Mouse (Mus musculus) intestine, embryonic 16.5 days (tissue): ENCODE results near the gene Rnf43. TPM values are rescaled to one million over a fixed set of nuclear protein-coding genes. Genes with fewer than 3 reads are reported as not detected.
A peak's percentile ranks its signal among the peaks of the same experiment; 100 is the strongest.

Experiments
- ATAC-seq: fragments of 200-750 bp; cut with Nextera tagmentation; 2 replicates; pipeline ENCODE4 v1.8.0; 2017; ENCODE audit warnings: moderate TSS enrichment, moderate library complexity
- H3K27ac ChIP-seq: fragments of 300-500 bp; sonication (generic); 2 replicates; pipeline ENCODE4 v1.5.1; 2014; ENCODE audit warnings: mild to moderate bottlenecking, low read length
- H3K27me3 ChIP-seq: fragments of 300-500 bp; sonication (generic); replicated peaks from 2 replicates; pipeline ENCODE4 v1.6.1; 2014; ENCODE audit warnings: low read length, control low read depth, mixed read lengths; ENCODE audit not compliant: control insufficient read depth, insufficient read depth
- H3K36me3 ChIP-seq: fragments of 300-500 bp; sonication (generic); 2 replicates; pipeline ENCODE4 v1.6.1; 2014; ENCODE audit warnings: low read length, control low read depth; ENCODE audit not compliant: control insufficient read depth, insufficient read depth
- H3K4me1 ChIP-seq: fragments of 300-500 bp; sonication (generic); 2 replicates; pipeline ENCODE4 v1.6.1; 2014; ENCODE audit warnings: low read length, control low read depth, mixed read lengths; ENCODE audit not compliant: control insufficient read depth, insufficient read depth
- H3K4me2 ChIP-seq: fragments of 300-500 bp; sonication (generic); 2 replicates; pipeline ENCODE4 v1.6.1; 2014; ENCODE audit warnings: low read depth, low read length, control low read depth
- H3K4me3 ChIP-seq: fragments of 300-500 bp; sonication (generic); 2 replicates; pipeline ENCODE4 v1.5.1; 2014; ENCODE audit warnings: mild to moderate bottlenecking, low read length
- H3K9ac ChIP-seq: fragments of 300-500 bp; sonication (generic); 2 replicates; pipeline ENCODE4 v1.6.1; 2014; ENCODE audit warnings: low read depth, low read length
- H3K9me3 ChIP-seq: fragments of 300-500 bp; sonication (generic); 2 replicates; pipeline ENCODE4 v1.6.1; 2016; ENCODE audit warnings: low read length, control low read depth; ENCODE audit not compliant: control insufficient read depth
- WGBS: fragments of 180-500 bp; shearing (Covaris S2); extraction: QIAGEN DNeasy Blood & Tissue Kit; methylation state at CpG from one replicate; pipeline ENCODE4 v1.1.7; 2014; 5-methylcytosine and 5-hydroxymethylcytosine counted together
- polyA plus RNA-seq: library from polyadenylated mRNA; unstranded; fragments of >200 nt; fragmentation: Nextera tagmentation; extraction: Ambion mirVana; gene quantifications from 2 replicates; pipeline ENCODE4 v1.2.1, GENCODE M21; 2015

Gene Rnf43
- polyA plus RNA-seq, 1 experiment from 2014 or later, result 11.2 TPM

- Histone ChIP-seq H3K27me3 (no peaks in the 10 kb centered on the region), H3K9me3 (no peaks in the 10 kb centered on the region), H3K4me2 (no peak overlapping the region), H3K36me3 (no peaks in the 10 kb centered on the region), H3K4me3 (no peak overlapping the region), H3K27ac (peak overlapping the region; percentile 5; the same call in 1 of the 2 replicates), H3K4me1 (0 out of 2 replicates have a peak, but pooled peaks cover 2% of the 10 kb centered on the region), H3K9ac (no peak overlapping the region)
- ATAC-seq, result no peak
- WGBS, result 59% methylated on average over 4 of the region's 4 CpGs
Observed at GRCm38 (mm10) chr11:87751491-87751966, 89.0 kb downstream of the Rnf43 start.

GRCm38 (mm10) chr11:87752307-87752706 is 89.8 kb downstream of the Rnf43 start:
- H3K27ac ChIP-seq, result no peak overlapping the region
- H3K9me3 ChIP-seq, result no peaks in the 10 kb centered on the region
- no peak overlapping the region for H3K4me3 ChIP-seq
- no peaks in the 10 kb centered on the region for H3K27me3 ChIP-seq
- H3K4me1 ChIP-seq, result 0 out of 2 replicates have a peak, but pooled peaks cover 2% of the 10 kb centered on the region
- H3K9ac ChIP-seq, result no peak overlapping the region
- H3K4me2 ChIP-seq, result no peak overlapping the region
- no peaks in the 10 kb centered on the region for H3K36me3 ChIP-seq
- whole genome bisulfite sequencing, result 81% methylated on average over 1 of the region's 1 CpGs
- ATAC-seq, result no peak

DNA sequence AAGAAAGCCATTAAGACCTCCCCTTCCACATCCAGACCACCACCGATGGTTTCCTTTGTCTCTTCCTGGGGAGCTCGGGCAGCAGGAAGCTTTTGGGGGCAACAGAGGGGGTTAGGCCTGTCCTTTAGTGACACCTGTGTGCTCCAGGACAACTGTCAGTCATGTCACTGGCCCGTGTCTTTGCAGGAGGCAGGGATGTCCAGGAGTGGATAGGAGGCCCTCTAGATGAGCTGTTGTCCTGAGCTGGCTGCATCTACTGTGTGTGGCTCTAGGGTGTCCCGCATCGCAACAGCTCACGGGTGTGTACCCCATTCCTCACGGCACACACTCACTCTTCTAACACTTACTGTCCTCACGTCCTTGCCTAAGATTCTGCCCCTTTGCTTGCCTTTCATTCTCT is 90.7 kb downstream of the Rnf43 start:
- no peaks in the 10 kb centered on the region for H3K27me3 ChIP-seq
- no peak for ATAC-seq
- H3K9ac ChIP-seq, result peak overlapping the region; percentile 5; the same call in 1 of the 2 replicates
- no peaks in the 10 kb centered on the region for H3K36me3 ChIP-seq
- H3K4me1 ChIP-seq, result 0 out of 2 replicates have a peak, but pooled peaks cover 2% of the 10 kb centered on the region
- no peaks in the 10 kb centered on the region for H3K9me3 ChIP-seq
- H3K4me2 ChIP-seq, result no peak overlapping the region
- H3K27ac ChIP-seq, result no peak overlapping the region
- H3K4me3 ChIP-seq, result no peak overlapping the region
- WGBS, result 85% methylated on average over 8 of the region's 8 CpGs

GRCm38 (mm10) chr11:87753891-87754501 is 91.5 kb downstream of the Rnf43 start:
- no peak overlapping the region for H3K4me2 ChIP-seq
- H3K27ac ChIP-seq, result no peak overlapping the region
- 85% methylated on average over 5 of the region's 5 CpGs for WGBS
- no peak overlapping the region for H3K4me3 ChIP-seq
- H3K9ac ChIP-seq, result 0 out of 2 replicates have a peak overlapping the region, but pooled peaks have one; percentile 5
- no peaks in the 10 kb centered on the region for H3K36me3 ChIP-seq
- no peaks in the 10 kb centered on the region for H3K9me3 ChIP-seq
- no peak for ATAC-seq
- H3K4me1 ChIP-seq, result 0 out of 2 replicates have a peak, but pooled peaks cover 2% of the 10 kb centered on the region
- no peaks in the 10 kb centered on the region for H3K27me3 ChIP-seq

DNA sequence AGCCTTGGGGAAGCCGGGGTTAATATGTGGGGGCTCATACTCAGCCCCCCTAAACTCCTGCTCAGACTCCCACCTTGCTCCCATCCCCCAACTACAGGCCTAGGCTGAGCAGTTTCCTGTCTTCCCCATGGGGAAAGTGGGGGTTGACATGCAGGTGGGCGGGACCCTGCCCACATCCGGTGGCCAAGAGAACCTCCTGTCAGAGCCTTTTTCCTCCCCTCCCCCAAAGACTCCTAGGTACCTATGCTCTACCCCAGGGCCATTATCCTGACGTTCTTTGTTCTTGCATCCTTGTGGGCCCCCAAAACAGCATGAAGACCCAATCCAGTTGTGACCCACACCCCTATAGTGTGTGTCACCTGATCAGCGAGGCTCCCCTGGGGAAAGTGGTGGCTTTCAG is 92.1 kb downstream of the Rnf43 start:
- no peak for ATAC-seq
- H3K4me1 ChIP-seq, result no peaks in the 10 kb centered on the region
- no peaks in the 10 kb centered on the region for H3K36me3 ChIP-seq
- WGBS, result 83% methylated on average over 5 of the region's 5 CpGs
- H3K27ac ChIP-seq, result no peak overlapping the region
- no peak overlapping the region for H3K9ac ChIP-seq
- H3K9me3 ChIP-seq, result no peaks in the 10 kb centered on the region
- no peak overlapping the region for H3K4me3 ChIP-seq
- 0 out of 2 replicates have a peak, but pooled peaks cover 3% of the 10 kb centered on the region for H3K27me3 ChIP-seq
- no peak overlapping the region for H3K4me2 ChIP-seq

DNA sequence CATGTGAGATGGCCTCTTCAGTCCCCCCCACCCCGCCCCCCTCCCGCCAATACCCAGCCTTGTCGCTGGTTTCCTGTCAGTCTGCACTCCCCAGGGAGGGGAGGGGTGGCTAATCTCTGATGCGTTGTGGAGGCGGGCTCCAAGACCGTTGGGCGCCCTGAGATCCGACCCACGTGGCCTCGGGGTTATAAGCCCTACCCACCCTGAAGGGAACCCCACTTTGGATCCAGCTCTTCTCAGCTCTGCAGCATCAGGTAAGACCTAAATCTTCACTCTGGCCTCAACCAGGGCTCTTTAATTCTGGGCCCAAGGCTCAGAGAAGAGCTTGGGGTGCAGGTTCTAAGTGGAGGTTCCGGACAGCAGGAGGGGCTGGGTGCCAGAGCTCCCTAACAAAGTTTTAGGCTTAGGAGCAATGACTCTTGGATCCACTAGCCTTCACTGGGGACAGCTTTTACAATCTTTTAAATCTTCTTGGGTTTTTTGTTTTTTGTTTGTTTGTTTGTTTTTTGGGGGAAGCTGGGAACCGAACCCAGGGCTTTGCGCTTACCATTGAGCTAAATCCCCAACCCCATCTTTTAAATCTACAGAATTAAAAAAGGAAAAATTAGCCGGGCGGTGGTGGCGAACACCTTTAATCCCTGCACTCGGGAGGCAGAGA is 93.0 kb downstream of the Rnf43 start:
- ATAC-seq, result peak; percentile 45; the same call in 1 of the 2 replicates
- no peak overlapping the region for H3K27ac ChIP-seq
- no peak overlapping the region for H3K4me2 ChIP-seq
- H3K4me3 ChIP-seq, result no peak overlapping the region; the same call in 1 of the 2 replicates
- H3K9me3 ChIP-seq, result no peaks in the 10 kb centered on the region
- no peaks in the 10 kb centered on the region for H3K4me1 ChIP-seq
- H3K27me3 ChIP-seq, result peaks cover 11% of the 10 kb centered on the region
- 75% methylated on average over 17 of the region's 17 CpGs for WGBS
- no peaks in the 10 kb centered on the region for H3K36me3 ChIP-seq
- H3K9ac ChIP-seq, result no peak overlapping the region

DNA sequence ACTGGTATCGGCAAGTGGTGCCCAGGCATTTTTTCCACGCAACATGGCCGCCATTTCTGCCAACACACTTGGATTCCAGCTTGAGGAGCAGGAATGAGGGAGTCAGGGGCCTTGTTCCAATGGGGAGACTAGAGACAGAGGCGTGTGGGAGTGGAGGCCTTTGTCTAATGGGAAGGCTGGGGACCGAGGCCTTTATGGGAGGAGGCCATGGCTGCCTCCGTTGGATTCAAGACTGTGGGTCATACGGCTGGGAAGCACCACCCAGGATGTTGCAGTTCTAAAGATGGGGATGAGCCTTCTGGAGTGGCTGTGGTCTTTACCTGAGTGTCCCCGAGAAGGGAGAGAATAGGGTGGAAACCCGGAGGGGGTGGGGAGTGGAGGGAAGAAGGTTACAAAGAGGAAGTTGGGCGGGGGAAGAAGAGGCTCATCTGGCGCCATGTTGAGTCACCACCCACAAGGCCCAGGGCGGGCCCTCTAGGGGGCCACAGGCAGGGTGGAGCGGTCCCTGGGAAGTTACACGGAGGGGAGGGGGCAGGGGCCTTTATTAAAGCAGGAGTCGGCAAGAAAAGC is 93.8 kb downstream of the Rnf43 start:
- H3K36me3 ChIP-seq, result no peaks in the 10 kb centered on the region
- H3K4me3 ChIP-seq, result peak overlapping the region; percentile 23
- H3K4me2 ChIP-seq, result no peak overlapping the region
- peaks cover 19% of the 10 kb centered on the region for H3K27me3 ChIP-seq
- H3K27ac ChIP-seq, result peak overlapping the region; percentile 25; the same call in 1 of the 2 replicates
- H3K9me3 ChIP-seq, result no peaks in the 10 kb centered on the region
- ATAC-seq, result no peak
- H3K9ac ChIP-seq, result no peak overlapping the region
- H3K4me1 ChIP-seq, result no peaks in the 10 kb centered on the region
- 85% methylated on average over 15 of the region's 15 CpGs for WGBS

GRCm38 (mm10) chr11:87757001-87757954 is 94.8 kb downstream of the Rnf43 start:
- H3K9ac ChIP-seq, result 0 out of 2 replicates have a peak overlapping the region, but pooled peaks have one; percentile 1
- H3K4me3 ChIP-seq, result peak overlapping the region; percentile 6; the same call in 1 of the 2 replicates
- 86% methylated on average over 25 of the region's 25 CpGs for WGBS
- H3K9me3 ChIP-seq, result no peaks in the 10 kb centered on the region
- peaks cover 26% of the 10 kb centered on the region for H3K27me3 ChIP-seq
- H3K36me3 ChIP-seq, result no peaks in the 10 kb centered on the region
- no peaks in the 10 kb centered on the region for H3K4me1 ChIP-seq
- H3K27ac ChIP-seq, result no peak overlapping the region
- ATAC-seq, result no peak
- H3K4me2 ChIP-seq, result no peak overlapping the region
